Mouse (Mus musculus) regulatory T cell (primary cell): ENCODE data around the gene Zfp644.
"Not testable (repeated sequence)": the region's sequence is repeated elsewhere in the genome, so short reads cannot be mapped to it uniquely, and the experiment has no call there.

ENCODE experiments used
- in situ Hi-C: fragments of 300-600 bp; cut with MboI, MseI; formaldehyde crosslinking; loops from one replicate; pipeline ENCODE4 v1.15.1; 2025; ENCODE audit warnings: high pct_unique_total_duplicates

The Zfp644 gene

GRCm38 (mm10) chr5:106696396-106697337, at the start of gene Zfp644:
Gene Zfp644 (minus strand): TSS chr5:106697287.
- in situ Hi-C loops: no loop called here

GRCm38 (mm10) chr5:106739716-106740115, 42.6 kb upstream of the Zfp644 start:
- in situ Hi-C loops: no loop called here

- in situ Hi-C loops: no loop called here
Measured at GRCm38 (mm10) chr5:106723487-106723886, 26.4 kb upstream of the Zfp644 start.

GRCm38 (mm10) chr5:106722771-106723170, 25.7 kb upstream of the Zfp644 start:
- in situ Hi-C loops: no loop called here

- in situ Hi-C loops: no loop called here
Measured at GRCm38 (mm10) chr5:106711870-106712277, 14.8 kb upstream of the Zfp644 start.

- in situ Hi-C loops: no loop called here
Measured at GRCm38 (mm10) chr5:106711220-106711726, 14.2 kb upstream of the Zfp644 start.

GRCm38 (mm10) chr5:106710611-106711010, 13.5 kb upstream of the Zfp644 start:
- in situ Hi-C loops: no loop called here

GRCm38 (mm10) chr5:106710085-106710409, 13.0 kb upstream of the Zfp644 start:
- in situ Hi-C loops: no loop called here

GRCm38 (mm10) chr5:106709388-106710084, 12.4 kb upstream of the Zfp644 start:
- in situ Hi-C loops: no loop called here

GRCm38 (mm10) chr5:106706363-106706762, 9.3 kb upstream of the Zfp644 start:
- in situ Hi-C loops: no loop called here

GRCm38 (mm10) chr5:106705162-106705561, 8.1 kb upstream of the Zfp644 start:
- in situ Hi-C loops: no loop called here

GRCm38 (mm10) chr5:106695681-106696395, 1.2 kb downstream of the Zfp644 start:
- in situ Hi-C loops: no loop called here

- in situ Hi-C loops: no loop called here
Measured at GRCm38 (mm10) chr5:106695141-106695540, 1.9 kb downstream of the Zfp644 start.

GRCm38 (mm10) chr5:106694683-106695082, 2.4 kb downstream of the Zfp644 start:
- in situ Hi-C loops: loop anchor here (5.0 kb wide), 1 partner anchor 108 kb away; no protein-coding TSS in a partner anchor

GRCm38 (mm10) chr5:106693034-106693433, 4.1 kb downstream of the Zfp644 start:
- in situ Hi-C loops: loop anchor here (5.0 kb wide), 1 partner anchor 109 kb away; no protein-coding TSS in a partner anchor

GRCm38 (mm10) chr5:106680636-106681458, 16.2 kb downstream of the Zfp644 start:
- in situ Hi-C loops: no loop called here

GRCm38 (mm10) chr5:106679659-106680058, 17.4 kb downstream of the Zfp644 start:
- in situ Hi-C loops: no loop called here

- in situ Hi-C loops: not testable (repeated sequence)
Measured at GRCm38 (mm10) chr5:106678823-106679222, 18.3 kb downstream of the Zfp644 start.

- in situ Hi-C loops: no loop called here
Measured at GRCm38 (mm10) chr5:106676784-106677183, 20.3 kb downstream of the Zfp644 start.

GRCm38 (mm10) chr5:106672597-106672996, 24.5 kb downstream of the Zfp644 start:
- in situ Hi-C loops: no loop called here

- in situ Hi-C loops: no loop called here
Measured at GRCm38 (mm10) chr5:106671893-106672292, 25.2 kb downstream of the Zfp644 start.
